Mouse (Mus musculus): Measurements from ENCODE around the gene Zfp609. TPM values are rescaled to one million over a fixed set of nuclear protein-coding genes. Genes with fewer than 3 reads are reported as not detected.
"Not testable (repeated sequence)": the region's sequence is repeated elsewhere in the genome, so short reads cannot be mapped to it uniquely, and the experiment has no call there.

Gene Zfp609
- total RNA-seq, 2 experiments from 2014 or later, result 50.7 to 53.7 TPM

- DNase-seq (ENCODE audit: low spot score in 2 of 2), result no peak
Measured at GRCm38 (mm10) chr9:65818402-65818801, 9.0 kb downstream of the Zfp609 start.

GRCm38 (mm10) chr9:65812841-65813240, 14.5 kb downstream of the Zfp609 start:
- no peak for DNase-seq (ENCODE audit: low spot score in 2 of 2)

DNA sequence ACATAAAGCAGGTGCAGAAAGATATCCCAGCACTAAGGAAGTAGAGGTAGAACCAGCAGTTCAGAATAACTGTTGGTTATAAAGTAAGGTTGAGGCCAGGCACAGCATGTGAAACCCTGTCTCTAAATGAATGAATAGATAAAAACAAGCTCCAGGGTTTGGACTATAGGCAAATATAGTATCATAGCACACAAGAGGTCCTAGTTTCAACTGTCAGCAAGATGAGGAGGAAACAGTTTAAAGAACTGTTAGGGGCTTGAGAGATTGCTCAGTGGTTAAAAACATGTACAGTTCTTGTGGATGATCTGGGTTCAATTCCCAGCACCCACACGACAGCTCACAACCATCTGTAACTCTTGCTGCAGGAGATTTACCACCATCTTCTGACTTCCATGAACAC, 15.6 kb downstream of the Zfp609 start:
- no peak for DNase-seq (ENCODE audit: low spot score in 2 of 2)

DNA sequence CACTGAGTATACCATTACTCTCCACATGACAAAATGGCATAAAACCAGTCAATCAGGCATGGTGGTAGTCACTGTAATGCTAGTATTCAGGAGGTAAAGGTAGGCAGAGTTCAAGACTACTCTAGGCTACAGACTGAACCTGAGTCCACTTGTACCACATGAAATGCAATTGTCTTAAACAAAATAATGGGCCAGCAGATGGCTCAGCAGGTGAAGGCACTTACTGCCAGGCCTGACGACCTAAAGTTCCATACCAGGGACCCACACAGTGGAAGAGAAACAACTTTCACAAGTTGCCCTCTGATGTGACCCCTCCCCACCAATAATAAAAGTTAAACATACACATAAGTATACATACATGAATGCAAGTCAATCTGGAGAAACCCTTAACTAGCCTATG, 19.5 kb downstream of the Zfp609 start:
- DNase-seq (ENCODE audit: low spot score in 2 of 2), result no peak

DNA sequence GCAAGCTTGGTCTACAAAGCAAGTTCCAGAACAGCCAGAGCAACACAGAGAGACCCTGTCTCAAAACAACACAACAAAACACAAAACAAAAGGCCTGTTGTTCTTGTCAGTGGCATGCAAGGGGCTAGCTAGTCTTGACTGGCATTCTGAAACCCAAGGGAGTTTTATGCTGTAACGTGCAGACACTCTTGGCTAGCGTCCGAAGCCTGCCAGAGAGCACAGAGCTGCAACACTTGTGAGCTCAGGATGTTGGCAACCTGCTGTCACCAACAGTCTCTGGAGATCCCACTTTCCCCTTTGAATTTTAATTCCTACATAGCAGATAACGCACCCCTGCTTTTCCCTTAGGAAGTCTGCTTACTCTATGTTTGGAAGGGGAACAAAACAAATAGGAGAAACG, 20.1 kb downstream of the Zfp609 start:
- no peak for DNase-seq (ENCODE audit: low spot score in 2 of 2)

GRCm38 (mm10) chr9:65799770-65800169, 27.6 kb downstream of the Zfp609 start:
- DNase-seq (ENCODE audit: low spot score in 2 of 2), result no peak

DNA sequence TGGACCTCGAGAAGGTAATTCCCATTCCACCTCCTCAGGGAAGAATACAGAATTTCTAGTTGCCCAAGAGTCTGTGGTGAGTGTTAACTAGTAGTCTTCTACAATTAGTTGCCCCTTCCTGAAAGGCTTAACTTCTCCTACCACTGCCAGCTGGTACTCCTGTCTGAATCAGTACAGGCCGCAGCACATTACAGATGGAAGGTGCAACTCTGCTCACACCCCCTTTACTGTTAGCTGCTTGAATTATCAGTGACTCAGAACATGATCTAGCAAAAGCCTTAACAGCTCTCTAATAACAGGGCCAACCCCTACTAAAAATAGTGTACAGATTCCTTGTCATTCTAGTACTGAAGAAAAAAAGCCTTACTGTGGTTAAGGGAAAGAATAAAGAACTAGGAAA, 31.7 kb downstream of the Zfp609 start:
- DNase-seq (ENCODE audit: low spot score in 2 of 2), result no peak

DNA sequence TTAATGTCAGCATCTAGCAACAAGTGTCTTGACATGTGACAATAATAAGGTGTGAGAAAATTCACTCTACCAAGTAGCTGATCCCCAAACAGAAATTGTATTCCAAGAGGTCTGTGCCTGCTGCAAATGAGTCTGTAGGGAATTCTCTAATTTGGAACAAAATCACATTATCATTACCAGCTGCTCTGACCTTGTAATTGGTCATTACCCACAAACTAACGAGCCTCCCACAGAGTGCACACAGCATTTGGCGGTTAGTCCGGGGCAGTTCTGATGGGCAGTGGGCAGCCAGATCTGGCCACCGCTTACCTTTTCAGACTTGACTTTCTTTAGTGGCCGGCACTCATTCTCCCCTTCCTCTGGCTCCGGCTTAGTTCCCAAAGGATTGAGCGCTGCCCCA, 33.1 kb downstream of the Zfp609 start:
- no peak for DNase-seq (ENCODE audit: low spot score in 2 of 2)

- no peak for DNase-seq (ENCODE audit: low spot score in 2 of 2)
Measured at GRCm38 (mm10) chr9:65793506-65793905, 33.9 kb downstream of the Zfp609 start.

DNA sequence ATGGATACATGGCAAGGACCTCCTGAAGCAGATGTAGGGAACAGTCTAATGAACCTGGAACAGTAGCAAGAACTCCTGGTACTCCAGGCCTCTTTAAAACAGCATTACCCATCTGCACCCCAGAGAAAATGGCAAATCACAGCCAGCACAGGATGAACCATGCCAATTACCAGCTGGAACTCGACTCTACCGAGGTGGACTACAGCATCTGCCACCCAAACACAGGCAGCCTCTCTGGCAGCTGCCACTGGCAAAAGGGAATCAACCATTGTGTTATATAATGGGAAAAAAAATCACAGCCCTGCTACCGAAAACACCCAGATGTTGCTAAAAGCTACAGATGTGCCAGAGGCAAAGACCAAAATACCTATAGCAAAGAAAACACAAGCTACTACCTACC, 34.3 kb downstream of the Zfp609 start:
- peak in 1 of 2 experiments; percentile 21 for DNase-seq (ENCODE audit: low spot score in 2 of 2)

DNA sequence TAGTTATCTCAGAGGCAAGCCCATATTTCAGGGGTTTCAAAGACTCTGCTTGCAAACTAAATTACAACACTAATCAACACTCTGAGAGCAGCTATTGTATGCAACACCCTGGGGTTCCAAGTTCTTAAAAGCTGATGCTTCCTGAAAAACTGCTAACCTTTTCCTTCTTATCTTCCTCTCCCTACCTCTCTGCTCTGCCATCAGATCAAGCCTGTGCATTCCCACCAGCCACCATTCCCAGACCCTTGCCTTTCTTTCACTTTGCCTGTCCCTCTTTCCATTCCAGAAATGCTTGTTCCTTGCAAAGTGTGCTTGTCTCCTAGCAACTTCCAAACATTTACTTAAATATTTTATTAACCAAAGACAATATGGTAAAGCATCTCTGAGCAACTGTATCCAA, 35.5 kb downstream of the Zfp609 start:
- DNase-seq (ENCODE audit: low spot score in 2 of 2), result no peak

GRCm38 (mm10) chr9:65791106-65791505, 36.3 kb downstream of the Zfp609 start:
- no peak for DNase-seq (ENCODE audit: low spot score in 2 of 2)

GRCm38 (mm10) chr9:65789788-65790187, 37.6 kb downstream of the Zfp609 start:
- no peak for DNase-seq (ENCODE audit: low spot score in 2 of 2)

DNA sequence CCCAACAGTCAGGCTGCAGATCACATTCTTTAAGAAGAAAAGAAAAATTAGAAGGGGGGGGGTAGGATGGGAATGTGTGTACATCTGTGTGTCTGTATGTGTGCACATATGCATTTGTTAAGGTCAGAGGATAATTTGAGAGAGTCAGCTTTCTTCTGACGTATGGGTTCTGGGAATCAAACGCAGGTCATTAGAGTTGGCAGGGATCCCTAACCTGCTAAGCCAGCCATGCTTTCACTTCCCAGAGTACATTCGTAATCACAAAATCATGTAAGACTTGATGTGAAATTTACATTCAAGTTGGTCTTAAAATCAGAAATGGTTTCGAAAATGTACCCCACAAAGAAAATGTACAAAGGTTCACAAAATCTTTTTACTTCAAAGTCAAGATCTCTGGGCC, 38.8 kb downstream of the Zfp609 start:
- no peak for DNase-seq (ENCODE audit: low spot score in 2 of 2)

- no peak for DNase-seq (ENCODE audit: low spot score in 2 of 2)
Measured at GRCm38 (mm10) chr9:65787829-65788344, 39.5 kb downstream of the Zfp609 start.

DNA sequence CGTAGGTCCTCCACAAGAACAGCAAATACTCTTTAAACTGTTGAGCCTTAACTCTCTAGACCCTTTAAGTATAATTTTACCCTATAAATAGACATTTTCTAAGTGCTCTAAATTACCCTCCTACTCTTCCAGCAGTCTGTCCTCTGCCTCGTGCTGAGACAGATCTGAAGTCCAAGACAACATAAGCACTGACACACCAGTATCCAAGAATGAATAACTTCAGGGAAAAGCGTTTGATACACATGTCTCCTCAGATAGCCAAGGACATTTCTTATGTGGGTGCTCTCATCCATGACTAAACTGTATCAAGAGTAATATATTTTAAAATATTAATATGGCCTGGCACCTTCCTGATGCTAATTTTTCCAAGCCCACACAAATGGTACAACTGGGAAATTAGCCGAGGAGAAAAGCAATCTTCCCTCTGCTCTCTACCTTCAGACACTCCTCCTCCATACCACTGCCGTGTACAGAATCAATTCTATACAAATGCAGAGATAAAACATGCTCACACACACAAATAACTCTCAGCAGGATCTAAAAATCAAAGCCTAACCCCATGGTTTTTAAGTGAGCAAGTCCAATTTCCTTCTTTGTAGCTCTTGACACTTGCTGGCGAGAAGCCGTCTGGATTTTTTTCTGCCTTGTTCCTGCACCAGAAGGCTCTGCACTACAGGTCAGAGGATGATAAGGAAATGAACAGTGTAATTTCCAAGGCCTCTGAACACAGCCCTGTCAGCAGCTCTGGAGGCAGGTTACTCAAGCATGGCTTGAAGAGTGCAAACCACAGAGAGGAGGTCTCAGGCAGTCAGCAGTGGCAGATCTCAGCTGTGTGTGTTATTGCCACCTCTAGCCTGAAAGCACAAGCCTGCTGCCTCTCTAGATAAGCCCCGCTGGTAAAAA, 40.2 kb downstream of the Zfp609 start:
- no peak for DNase-seq (ENCODE audit: low spot score in 2 of 2)

GRCm38 (mm10) chr9:65785772-65786368, 41.5 kb downstream of the Zfp609 start:
- DNase-seq (ENCODE audit: low spot score in 2 of 2), result no peak

GRCm38 (mm10) chr9:65779619-65780018, 47.7 kb downstream of the Zfp609 start:
- not testable (repeated sequence) for DNase-seq (ENCODE audit: low spot score in 2 of 2)

DNA sequence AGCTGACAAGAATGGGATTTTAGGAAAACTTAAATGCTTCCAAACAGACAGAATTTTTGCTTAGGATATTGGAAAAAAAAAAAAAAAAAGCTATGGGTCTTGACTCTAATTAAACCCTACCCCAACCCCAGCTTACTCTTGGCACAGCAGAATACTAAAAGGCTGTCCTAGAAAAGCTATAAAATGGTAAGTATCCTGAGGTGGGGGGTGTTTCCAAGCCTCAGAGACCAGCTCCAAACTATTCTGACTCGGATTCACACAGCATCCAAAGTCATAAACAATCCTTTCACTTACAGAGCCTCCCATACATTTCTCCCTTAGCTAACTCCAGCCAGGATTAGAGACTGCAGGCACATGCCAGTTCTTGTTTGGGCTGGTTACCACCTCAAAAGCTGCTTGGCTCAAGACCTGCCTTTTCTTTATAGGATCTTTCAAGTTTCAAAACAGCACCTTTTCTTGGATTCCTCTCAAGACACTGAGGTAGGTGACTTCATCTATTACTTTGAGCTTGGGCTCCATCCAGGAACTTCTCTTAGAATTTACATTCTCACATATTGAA, 50.4 kb downstream of the Zfp609 start:
- no peak for DNase-seq (ENCODE audit: low spot score in 2 of 2)

- no peak for DNase-seq (ENCODE audit: low spot score in 2 of 2)
Measured at GRCm38 (mm10) chr9:65776137-65776872, 51.1 kb downstream of the Zfp609 start.

GRCm38 (mm10) chr9:65773783-65774182, 53.6 kb downstream of the Zfp609 start:
- DNase-seq (ENCODE audit: low spot score in 2 of 2), result no peak

Data from left cerebral cortex, adult 18-20 months (tissue).